Mouse (Mus musculus) forelimb bud, embryonic 11.5 days (tissue): ENCODE data around the gene Mrnip.

Experiments
- DNase-seq: peaks from one replicate; pipeline ENCODE4 v3.0.0-alpha.2; 2012; ENCODE audit warnings: low read depth, low spot score

Mrnip gene

GRCm38 (mm10) chr11:50203302-50203827 lies 29.1 kb downstream of the Mrnip start:
- DNase-seq, result no peak

DNA sequence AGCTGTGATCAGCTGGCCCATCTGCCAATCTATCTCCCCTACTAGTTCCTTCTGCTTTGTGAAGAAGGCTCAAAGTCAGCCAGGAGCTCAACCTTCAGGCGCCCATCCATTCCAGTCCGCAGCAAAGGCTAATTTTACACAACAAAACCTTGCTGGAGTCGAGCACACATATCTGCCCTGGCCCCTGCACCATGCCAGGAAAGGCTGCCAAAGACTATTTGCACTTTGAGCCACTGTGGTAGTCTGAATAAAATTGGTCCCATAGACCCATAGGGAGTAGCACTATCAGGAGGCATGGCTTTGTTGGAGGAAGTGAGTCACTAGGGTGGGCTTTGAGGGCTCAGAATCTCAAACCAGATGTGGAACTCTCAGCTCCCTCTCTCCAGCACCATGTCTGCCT lies 31.2 kb downstream of the Mrnip start:
- no peak for DNase-seq

GRCm38 (mm10) chr11:50206037-50206436 lies 31.8 kb downstream of the Mrnip start:
- DNase-seq, result no peak

DNA sequence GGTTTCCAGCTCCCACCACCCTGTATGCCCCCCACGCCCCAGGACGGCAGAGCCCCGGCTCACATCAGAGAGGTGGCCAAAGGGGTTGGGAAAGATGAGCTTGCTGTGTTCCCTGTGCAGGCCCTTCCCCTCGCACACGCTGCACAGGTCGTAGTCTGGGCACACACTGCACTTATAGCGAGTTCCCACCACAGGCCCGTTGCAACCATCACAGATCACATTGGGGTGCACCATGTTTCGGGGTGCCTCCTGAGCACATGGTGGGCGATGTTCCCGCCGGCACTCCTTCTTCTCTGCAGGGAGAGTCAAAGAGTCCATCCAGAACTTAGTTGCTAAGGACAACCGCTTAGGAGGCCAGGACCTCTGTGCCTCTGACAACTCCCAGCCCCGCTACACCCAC lies 33.1 kb downstream of the Mrnip start:
- no peak for DNase-seq

- DNase-seq, result no peak
These were observed 33.8 kb downstream of the Mrnip start for GRCm38 (mm10) chr11:50208039-50208438.

GRCm38 (mm10) chr11:50210101-50210504 lies 35.9 kb downstream of the Mrnip start:
- DNase-seq, result peak; percentile 91

GRCm38 (mm10) chr11:50210505-50211151 lies 36.4 kb downstream of the Mrnip start, which contains the start of the genes Sqstm1 and Mgat4b:
Gene Sqstm1 (minus strand): TSS chr11:50210827.
Gene Mgat4b (plus strand): TSS chr11:50210890.
- peak; percentile 77 for DNase-seq

DNA sequence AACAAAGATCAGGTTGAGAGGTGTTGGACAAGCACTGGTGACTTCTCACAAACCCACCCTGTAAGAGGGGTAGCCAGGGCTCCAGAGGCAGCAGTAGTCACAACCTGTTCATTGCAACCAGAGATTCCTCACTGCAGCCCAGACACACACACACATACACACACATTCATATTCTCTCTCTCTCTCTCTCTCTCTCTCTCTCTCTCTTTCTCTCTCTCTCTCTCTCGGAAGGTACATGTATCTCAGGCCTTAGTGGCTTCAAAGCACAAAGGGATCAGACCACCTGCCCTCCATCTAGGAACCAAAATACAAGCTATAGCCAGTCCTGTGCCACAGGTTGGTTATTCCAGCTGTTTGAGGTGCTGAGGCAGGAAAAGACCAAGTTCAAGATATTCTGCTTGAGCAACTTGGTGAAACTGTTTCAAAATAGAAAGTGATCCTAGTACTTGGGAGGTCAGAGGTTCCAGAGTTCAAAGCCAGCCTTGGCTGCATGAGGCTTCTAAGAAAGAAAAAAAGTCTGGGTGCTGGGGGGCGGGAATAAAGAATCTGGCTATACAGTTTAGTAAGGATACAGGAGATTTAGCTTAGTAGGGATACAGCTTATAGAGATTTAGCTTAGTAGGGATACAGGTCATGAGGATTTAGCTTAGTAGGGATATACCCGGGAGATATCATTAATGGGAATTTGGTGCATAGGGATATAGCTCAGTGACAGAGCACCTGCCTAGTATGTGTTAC lies 37.2 kb downstream of the Mrnip start:
- no peak for DNase-seq

GRCm38 (mm10) chr11:50212060-50212739 lies 38.0 kb downstream of the Mrnip start:
- no peak for DNase-seq

DNA sequence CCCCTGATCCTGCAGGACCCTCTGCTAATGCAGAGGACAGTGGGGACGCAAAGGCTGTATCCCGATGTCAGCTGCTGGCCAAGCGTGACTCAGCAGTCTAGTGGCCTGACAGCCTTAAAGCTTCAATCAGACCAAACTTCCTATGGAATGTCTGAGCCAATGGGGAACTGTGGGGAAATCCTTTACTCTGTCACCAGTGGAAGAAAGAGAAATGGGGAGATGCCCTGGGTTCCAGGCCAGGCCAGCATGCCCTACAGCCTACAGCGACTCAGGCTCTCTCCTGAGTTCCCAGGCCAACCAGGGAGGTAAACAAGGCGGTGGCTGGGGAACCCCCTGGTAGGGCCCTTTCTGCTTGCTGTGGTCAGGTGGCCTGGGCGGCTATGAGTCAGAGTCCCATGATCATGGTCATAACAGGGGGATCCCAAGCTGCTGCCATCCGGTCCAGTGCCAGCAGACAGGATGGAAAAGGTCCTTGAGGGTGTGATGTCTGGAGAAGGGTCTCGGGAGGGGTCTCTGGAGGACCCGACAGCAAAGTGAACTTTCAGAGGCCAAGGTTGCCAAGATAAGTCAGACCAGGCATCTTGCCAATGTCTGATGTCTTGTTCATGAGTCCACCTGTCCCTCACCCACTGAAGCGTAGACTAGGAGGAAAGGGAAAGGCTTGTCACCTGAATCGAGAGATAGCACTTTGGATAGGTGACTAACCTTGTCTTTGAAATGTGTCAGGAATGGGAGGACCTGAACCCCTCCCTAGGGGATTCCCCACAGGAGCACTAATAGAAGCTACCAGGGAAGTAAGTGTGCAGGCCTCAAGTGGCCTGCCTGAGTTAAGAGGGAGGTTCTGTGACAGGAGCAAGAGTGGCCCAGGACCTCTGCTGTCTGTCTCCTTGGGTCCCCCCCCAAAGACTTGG lies 38.9 kb downstream of the Mrnip start:
- DNase-seq, result no peak

DNA sequence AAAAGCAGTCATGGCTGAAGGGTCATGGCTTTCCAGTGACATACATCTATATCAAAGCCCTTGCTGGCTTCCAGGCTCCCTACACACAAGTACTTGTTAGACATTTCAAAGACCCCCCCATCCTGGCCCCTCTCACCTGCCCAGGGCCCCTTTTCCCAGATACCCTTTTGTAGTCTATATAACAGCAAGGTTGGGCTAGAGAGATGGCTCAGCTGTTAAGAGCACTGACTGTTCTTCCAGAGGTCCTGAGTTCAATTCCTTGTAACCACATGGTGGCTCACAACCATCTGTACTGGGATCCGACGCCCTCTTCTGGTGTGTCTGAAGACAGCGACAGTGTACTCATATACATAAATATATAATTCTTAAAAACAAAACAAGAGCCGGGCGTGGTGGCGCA lies 40.4 kb downstream of the Mrnip start:
- DNase-seq, result no peak

DNA sequence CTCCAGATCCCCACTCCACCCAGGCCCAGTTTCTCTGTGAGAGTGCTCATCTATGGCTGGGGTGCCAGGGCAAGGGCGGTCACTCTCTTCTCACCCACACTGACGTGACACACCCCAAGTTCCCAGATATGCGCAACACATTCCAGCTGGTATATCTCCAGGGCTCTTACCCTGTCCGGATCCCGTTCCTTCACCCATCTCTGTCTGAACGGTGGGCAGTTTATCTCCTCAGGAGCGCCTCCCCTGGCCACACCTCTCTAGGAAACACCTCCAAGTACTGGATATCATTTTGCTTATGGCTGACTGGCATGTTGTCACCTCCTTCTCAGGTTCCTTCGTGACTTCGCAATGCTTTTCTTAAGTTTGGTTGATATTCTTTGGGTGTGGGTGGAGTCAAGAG lies 41.4 kb downstream of the Mrnip start:
- no peak for DNase-seq

DNA sequence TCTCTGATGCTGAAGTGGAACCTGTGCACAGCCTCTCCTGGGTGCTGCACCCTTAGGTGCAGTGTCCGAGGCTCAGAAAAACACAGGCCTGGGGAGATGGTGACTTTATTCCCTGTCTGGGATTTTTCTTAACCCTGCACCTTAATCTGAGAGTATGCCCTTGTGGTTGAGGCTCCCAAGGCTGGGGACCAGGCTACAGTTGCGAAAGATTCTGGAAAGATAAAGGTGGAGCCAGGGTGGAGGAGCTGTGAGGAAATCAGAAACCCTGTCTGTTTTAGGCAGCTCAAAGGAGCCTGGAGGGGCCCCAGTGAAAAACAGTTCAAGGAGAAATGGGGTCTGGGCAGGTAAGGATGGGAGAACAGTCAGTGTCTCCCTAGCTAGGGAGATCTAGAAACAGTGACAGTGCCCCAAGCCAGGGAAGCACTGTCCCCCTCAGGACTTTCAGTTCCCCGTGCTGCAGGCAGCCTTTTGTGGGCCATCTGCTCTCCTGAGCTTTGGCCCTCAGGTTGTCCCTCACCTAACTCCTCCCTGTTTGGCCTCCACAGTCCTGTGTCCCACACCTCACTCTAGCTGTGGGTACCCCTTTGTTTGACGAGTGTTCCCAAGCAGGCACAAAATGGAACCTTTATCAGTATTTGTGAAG lies 42.6 kb downstream of the Mrnip start:
- DNase-seq, result no peak

DNA sequence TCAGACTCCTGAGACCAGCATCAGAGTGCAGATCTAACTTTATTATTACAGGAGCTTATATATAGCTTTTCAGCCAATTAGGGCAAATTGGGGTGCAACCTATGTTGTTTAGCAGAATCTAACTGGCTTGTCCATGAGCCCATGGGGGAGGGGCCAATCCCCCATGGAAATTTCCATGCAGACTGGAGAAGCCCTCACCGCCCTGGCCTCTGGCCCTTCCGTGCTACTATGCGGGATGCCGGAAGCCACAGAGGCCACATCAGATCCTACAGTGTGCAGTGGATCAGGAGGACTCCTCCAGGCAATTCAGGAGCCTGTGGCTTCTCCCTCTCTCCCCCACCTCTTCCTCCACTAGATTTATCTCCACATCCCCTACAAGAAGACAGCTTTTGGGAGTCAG lies 43.6 kb downstream of the Mrnip start:
- DNase-seq, result no peak

- no peak for DNase-seq
These were observed 45.6 kb downstream of the Mrnip start for GRCm38 (mm10) chr11:50219833-50220232.

GRCm38 (mm10) chr11:50222559-50223276 lies 48.5 kb downstream of the Mrnip start:
- no peak for DNase-seq

DNA sequence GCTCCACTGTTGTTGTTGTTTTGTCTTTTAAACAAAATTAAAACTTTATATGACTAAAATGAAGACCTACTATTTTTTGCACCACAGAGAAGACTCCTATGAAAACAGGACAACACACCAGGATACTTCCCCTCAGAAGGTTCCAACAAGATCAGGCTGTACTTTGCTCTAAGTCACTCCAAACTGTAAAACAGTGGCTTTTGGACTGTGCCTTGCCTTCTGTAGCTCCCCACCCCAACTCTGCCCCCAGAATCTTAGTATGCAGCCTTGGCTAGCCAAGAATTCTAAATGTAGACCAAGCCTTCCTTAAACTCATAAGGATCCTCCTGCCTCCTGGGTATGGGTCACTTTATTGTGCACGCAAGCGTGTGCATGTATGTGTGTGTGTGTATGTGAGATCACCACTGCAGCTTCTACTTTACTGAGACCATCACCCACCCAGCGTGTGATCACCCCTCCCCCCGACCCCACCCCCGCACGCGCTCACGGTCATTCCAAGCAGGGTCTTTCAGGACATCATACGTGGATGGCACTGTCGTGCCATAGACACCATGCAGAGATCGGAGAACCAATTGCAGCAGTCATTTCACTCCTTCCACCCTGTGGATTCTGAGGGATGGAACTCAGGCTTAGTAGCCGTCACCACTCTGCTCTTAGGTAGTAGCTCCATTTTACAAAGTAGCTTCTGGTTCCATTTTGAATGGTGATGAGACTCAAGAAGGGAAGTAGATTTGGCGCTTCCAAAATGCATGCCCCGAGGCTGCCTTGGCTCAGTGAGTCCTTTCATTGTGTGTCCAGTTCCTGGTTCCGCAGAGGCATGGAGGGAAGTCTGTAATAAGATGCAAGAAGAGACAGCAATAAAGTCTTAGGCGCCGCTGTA lies 49.8 kb downstream of the Mrnip start:
- DNase-seq, result no peak

DNA sequence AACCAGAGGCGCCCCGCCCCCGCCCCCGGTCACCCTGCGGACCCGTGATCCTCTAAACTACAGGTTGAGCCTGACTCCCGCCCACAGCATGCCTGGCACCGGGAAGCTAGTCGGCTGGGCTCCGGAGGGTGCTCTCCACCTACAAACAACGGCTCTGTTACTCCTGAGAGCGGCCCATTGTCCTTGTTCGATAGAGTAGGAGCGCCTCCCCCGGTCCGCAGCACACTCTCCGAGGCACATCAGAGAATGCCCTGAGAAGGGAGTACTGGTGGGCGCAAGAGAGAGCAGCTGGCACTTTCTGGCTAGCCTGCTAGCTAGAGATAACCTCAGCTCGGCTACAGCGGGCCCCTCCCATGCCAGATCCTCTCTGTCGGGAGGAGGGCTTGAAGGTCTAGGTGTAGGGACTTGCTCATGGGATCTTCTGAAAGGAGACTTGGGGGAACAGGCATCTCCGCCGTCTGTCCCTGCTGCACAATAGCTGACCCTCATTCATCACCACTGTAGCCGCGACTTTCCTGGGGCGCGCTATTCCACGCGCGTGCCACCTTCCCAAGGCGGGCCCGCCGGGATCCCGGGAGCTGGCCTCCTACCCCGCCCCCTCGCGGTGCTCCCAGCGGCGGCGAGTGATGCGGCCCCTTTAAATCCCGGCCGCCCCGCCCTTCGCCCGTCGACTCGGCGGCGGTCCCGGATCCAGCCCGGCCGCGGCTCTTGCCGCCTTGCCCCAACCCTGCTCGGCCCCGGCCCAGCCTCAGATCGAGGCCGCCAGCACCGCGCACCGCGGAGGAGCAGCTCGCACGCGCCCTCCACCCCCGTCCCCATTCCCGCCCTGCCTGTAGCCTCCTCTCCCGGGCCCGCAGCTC lies 50.7 kb downstream of the Mrnip start:
- peak; percentile 56 for DNase-seq
